Mouse (Mus musculus) lung, postnatal 0 days (tissue): ENCODE results near the gene Sdccag8.

Experiments used
- CTCF ChIP-seq: IDR thresholded peaks from 2 replicates; pipeline ENCODE4 v1.5.1; 2016; ENCODE audit warnings: antibody characterized with exemption, mild to moderate bottlenecking
- EP300 ChIP-seq: IDR thresholded peaks from 2 replicates; pipeline ENCODE4 v1.6.1; 2016; ENCODE audit warnings: antibody characterized with exemption, mild to moderate bottlenecking, control low read depth

DNA sequence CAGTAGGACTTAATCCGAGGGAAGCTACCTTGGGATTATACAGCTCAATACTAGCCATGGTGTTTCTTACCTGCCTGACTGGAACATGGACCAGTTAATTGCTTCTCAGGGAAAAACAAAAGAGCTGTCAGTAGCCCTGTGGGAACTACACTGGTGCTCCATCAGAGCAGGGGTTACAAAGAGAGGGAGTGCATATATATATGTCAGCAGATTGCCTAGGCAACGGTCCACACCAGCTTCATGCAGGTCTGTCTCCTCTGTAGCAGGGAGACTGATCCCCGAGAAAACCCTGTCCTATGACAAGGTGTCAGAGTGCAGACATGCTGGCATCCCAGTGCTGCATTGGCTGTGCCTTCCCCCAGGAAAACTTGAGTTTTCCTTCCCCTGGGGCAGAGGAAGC is 195.6 kb downstream of the Sdccag8 start:
- no peak for TF ChIP-seq CTCF
- no peak for TF ChIP-seq EP300
